Mouse (Mus musculus) liver, postnatal 0 days (tissue): ENCODE measurements around the gene Bola1. TPM values are rescaled to one million over a fixed set of nuclear protein-coding genes. Genes with fewer than 3 reads are reported as not detected.

ENCODE experiments used
- ATAC-seq: fragments of 200-750 bp; cut with Nextera tagmentation; 2 replicates; pipeline ENCODE4 v1.8.0; 2017; ENCODE audit warnings: mild to moderate bottlenecking, moderate library complexity
- DNase-seq: peaks from one replicate; pipeline ENCODE4 v3.0.0-alpha.2; 2016
- H3K27ac ChIP-seq: fragments of 300-500 bp; sonication (generic); 2 replicates; pipeline ENCODE4 v1.5.1; 2014; ENCODE audit warnings: antibody characterized with exemption, moderate library complexity, mild to moderate bottlenecking, low read depth
- H3K27me3 ChIP-seq: fragments of 300-500 bp; sonication (generic); 2 replicates; pipeline ENCODE4 v1.6.1; 2014; ENCODE audit warnings: low read length, control low read depth, mixed read lengths; ENCODE audit not compliant: insufficient read depth
- H3K36me3 ChIP-seq: fragments of 300-500 bp; sonication (generic); replicated peaks from 2 replicates; pipeline ENCODE4 v1.6.1; 2014; ENCODE audit warnings: mild to moderate bottlenecking, control low read depth, low read length, moderate library complexity, mixed read lengths; ENCODE audit not compliant: insufficient read depth
- H3K4me1 ChIP-seq: fragments of 300-500 bp; sonication (generic); 2 replicates; pipeline ENCODE4 v1.6.1; 2014; ENCODE audit warnings: antibody characterized with exemption, mild to moderate bottlenecking, control low read depth; ENCODE audit not compliant: insufficient read depth
- H3K4me2 ChIP-seq: fragments of 300-500 bp; sonication (generic); 2 replicates; pipeline ENCODE4 v1.6.1; 2014; ENCODE audit warnings: low read depth, mild to moderate bottlenecking, low read length, moderate library complexity, mixed read lengths
- H3K4me3 ChIP-seq: fragments of 300-500 bp; sonication (generic); 2 replicates; pipeline ENCODE4 v1.5.1; 2014; ENCODE audit warnings: low read depth, low read length
- H3K9ac ChIP-seq: fragments of 300-500 bp; sonication (generic); replicated peaks from 2 replicates; pipeline ENCODE4 v1.6.1; 2014; ENCODE audit warnings: mild to moderate bottlenecking, moderate library complexity
- H3K9me3 ChIP-seq: fragments of 300-500 bp; sonication (generic); 2 replicates; pipeline ENCODE4 v1.6.1; 2016; ENCODE audit warnings: mild to moderate bottlenecking, control low read depth, low read length, mixed read lengths
- CTCF ChIP-seq: sonication (generic); IDR thresholded peaks from 2 replicates; pipeline ENCODE4 v1.5.1; 2016; ENCODE audit warnings: antibody characterized with exemption, low read depth
- EP300 ChIP-seq: IDR thresholded peaks from 2 replicates; pipeline ENCODE4 v1.6.1; 2016; ENCODE audit warnings: antibody characterized with exemption, low read depth, mild to moderate bottlenecking
- WGBS: fragments of 180-500 bp; shearing (Covaris S2); extraction: QIAGEN DNeasy Blood & Tissue Kit; methylation state at CpG from one replicate; pipeline ENCODE4 v1.1.7; 2014; ENCODE audit not compliant: insufficient replicate concordance; 5-methylcytosine and 5-hydroxymethylcytosine counted together
- polyA plus RNA-seq: library from polyadenylated mRNA; unstranded; fragments of >200 nt; fragmentation: Nextera tagmentation; extraction: Ambion mirVana; gene quantifications from 2 replicates; pipeline ENCODE4 v1.2.1, GENCODE M21; 2015

Bola1 gene
- polyA plus RNA-seq, 1 experiment from 2014 or later = 49.2 TPM

- H3K27ac ChIP-seq = no peak overlapping the region
- H3K9ac ChIP-seq = no peak overlapping the region
- no peaks in the 10 kb centered on the region for H3K9me3 ChIP-seq
- ATAC-seq (no peak), DNase-seq (no peak)
- no peak overlapping the region for H3K4me2 ChIP-seq
- TF ChIP-seq CTCF (no peak), EP300 (no peak)
- H3K27me3 ChIP-seq = no peaks in the 10 kb centered on the region
- H3K36me3 ChIP-seq = no peaks in the 10 kb centered on the region
- 58% methylated on average over 5 of the region's 5 CpGs for WGBS
- peaks cover 10% of the 10 kb centered on the region for H3K4me1 ChIP-seq
- H3K4me3 ChIP-seq = no peak overlapping the region
These were observed 36.6 kb upstream of the Bola1 start for GRCm38 (mm10) chr3:96255926-96256593.

- H3K4me1 ChIP-seq = peaks cover 17% of the 10 kb centered on the region
- 44% methylated on average over 10 of the region's 10 CpGs for WGBS
- H3K27ac ChIP-seq = peak overlapping the region; percentile 69
- no peaks in the 10 kb centered on the region for H3K27me3 ChIP-seq
- H3K36me3 ChIP-seq = no peaks in the 10 kb centered on the region
- no peak overlapping the region for H3K4me3 ChIP-seq
- peak overlapping the region; percentile 36; the same call in 1 of the 2 replicates for H3K9ac ChIP-seq
- TF ChIP-seq CTCF = no peak
- TF ChIP-seq EP300 = peak; percentile 79; the same call in 1 of the 2 replicates
- ATAC-seq (peak; percentile 83), DNase-seq (peak; percentile 47)
- H3K9me3 ChIP-seq = no peaks in the 10 kb centered on the region
- H3K4me2 ChIP-seq = peak overlapping the region; percentile 36
These were observed 35.3 kb upstream of the Bola1 start for GRCm38 (mm10) chr3:96254683-96255355.

GRCm38 (mm10) chr3:96251787-96252186 is 32.3 kb upstream of the Bola1 start:
- Histone ChIP-seq H3K27ac (0 out of 2 replicates have a peak overlapping the region, but pooled peaks have one; percentile 25), H3K9me3 (no peaks in the 10 kb centered on the region), H3K4me1 (peaks cover 32% of the 10 kb centered on the region), H3K4me3 (no peak overlapping the region), H3K9ac (no peak overlapping the region), H3K4me2 (no peak overlapping the region), H3K36me3 (no peaks in the 10 kb centered on the region), H3K27me3 (no peaks in the 10 kb centered on the region)
- TF ChIP-seq EP300 (no peak), CTCF (no peak)
- DNase-seq (no peak), ATAC-seq (no peak)
- 58% methylated on average over 3 of the region's 3 CpGs for WGBS

- DNase-seq (no peak), ATAC-seq (no peak)
- TF ChIP-seq EP300 (peak; percentile 42; the same call in 1 of the 2 replicates), CTCF (no peak)
- Histone ChIP-seq H3K27ac (peak overlapping the region; percentile 53), H3K4me3 (no peak overlapping the region), H3K27me3 (no peaks in the 10 kb centered on the region), H3K9me3 (no peaks in the 10 kb centered on the region), H3K4me2 (no peak overlapping the region), H3K36me3 (no peaks in the 10 kb centered on the region), H3K9ac (no peak overlapping the region), H3K4me1 (peaks cover 26% of the 10 kb centered on the region)
- 77% methylated on average over 3 of the region's 3 CpGs for WGBS
These were observed 31.4 kb upstream of the Bola1 start for GRCm38 (mm10) chr3:96250890-96251289.

- Histone ChIP-seq H3K4me1 (peaks cover 29% of the 10 kb centered on the region), H3K36me3 (no peaks in the 10 kb centered on the region), H3K27ac (peak overlapping the region; percentile 82), H3K27me3 (no peaks in the 10 kb centered on the region), H3K4me2 (peak overlapping the region; percentile 71), H3K9me3 (no peaks in the 10 kb centered on the region), H3K4me3 (peak overlapping the region; percentile 56), H3K9ac (peak overlapping the region; percentile 80)
- 65% methylated on average over 4 of the region's 4 CpGs for WGBS
- TF ChIP-seq CTCF = no peak
- no peak for TF ChIP-seq EP300
- no peak for ATAC-seq
- no peak for DNase-seq
These were observed 29.5 kb upstream of the Bola1 start for GRCm38 (mm10) chr3:96249034-96249345.

- TF ChIP-seq CTCF = no peak
- TF ChIP-seq EP300 = no peak
- Histone ChIP-seq H3K36me3 (no peaks in the 10 kb centered on the region), H3K27ac (peak overlapping the region; percentile 82), H3K9me3 (no peaks in the 10 kb centered on the region), H3K9ac (peak overlapping the region; percentile 80), H3K4me2 (peak overlapping the region; percentile 71), H3K27me3 (no peaks in the 10 kb centered on the region), H3K4me3 (peak overlapping the region; percentile 56), H3K4me1 (peaks cover 35% of the 10 kb centered on the region)
- ATAC-seq (no peak), DNase-seq (no peak)
- WGBS = 43% methylated on average over 6 of the region's 6 CpGs
These were observed 28.9 kb upstream of the Bola1 start for GRCm38 (mm10) chr3:96248141-96249033.
